Mouse (Mus musculus) liver, embryonic 14.5 days (tissue): ENCODE results near the gene 1700014D04Rik.

Source experiments
- CTCF ChIP-seq: IDR thresholded peaks from 2 replicates; pipeline ENCODE4 v1.5.1; 2016; ENCODE audit warnings: antibody characterized with exemption, low read depth, control low read depth
- EP300 ChIP-seq: IDR thresholded peaks from 2 replicates; pipeline ENCODE4 v1.6.1; 2016; ENCODE audit warnings: antibody characterized with exemption, low read depth

- TF ChIP-seq CTCF = no peak
- TF ChIP-seq EP300 = no peak
These were observed 43.0 kb downstream of the 1700014D04Rik start for GRCm38 (mm10) chr13:59703514-59703913.
